Mouse (Mus musculus): ENCODE data around the gene 4933428G20Rik. TPM values are rescaled to one million over a fixed set of nuclear protein-coding genes. Genes with fewer than 3 reads are reported as not detected.

The 4933428G20Rik gene
- not detected in 2 replicates for polyA plus RNA-seq (2012; rRNA removed)

GRCm38 (mm10) chr11:97499865-97500719 lies at the start of gene 4933428G20Rik:
TSS of gene 4933428G20Rik (minus strand) at chr11:97500340.
- Histone ChIP-seq H3K4me3 (ENCODE audit: low read depth, low read length) (peak within 1 kb of the TSS; percentile 26), H3K27me3 (ENCODE audit: control insufficient read depth, insufficient read depth, low read length) (peaks cover 27% of the 10 kb centered on the region), H3K27ac (ENCODE audit: insufficient read depth, low read depth, low read length) (no peak within 1 kb of the TSS), H3K4me1 (ENCODE audit: control insufficient read depth, insufficient read depth, insufficient read length, low read length) (no peaks in the 10 kb centered on the region; the same call in 1 of the 2 replicates), H3K36me3 (ENCODE audit: control insufficient read depth, insufficient read depth, low read length) (0 out of 2 replicates have a peak, but pooled peaks cover 2% of the 10 kb centered on the region)
- no peak for TF ChIP-seq CTCF (IDR thresholded peaks at IDR 0.05; ENCODE audit: extremely low read depth, insufficient read length, insufficient replicate concordance, low read depth, low read length)
- no peak for TF ChIP-seq POLR2A (IDR thresholded peaks at IDR 0.05; ENCODE audit: low read depth, low read length)
- WGBS, result 56% methylated on average over 88 of the region's 88 CpGs

GRCm38 (mm10) chr11:97548757-97549156 lies 48.6 kb upstream of the 4933428G20Rik start:
- Histone ChIP-seq H3K27me3 (ENCODE audit: control insufficient read depth, insufficient read depth, low read length) (peaks cover 58% of the 10 kb centered on the region), H3K27ac (ENCODE audit: insufficient read depth, low read depth, low read length) (no peak overlapping the region), H3K4me3 (ENCODE audit: low read depth, low read length) (no peak overlapping the region), H3K36me3 (ENCODE audit: control insufficient read depth, insufficient read depth, low read length) (no peaks in the 10 kb centered on the region), H3K4me1 (ENCODE audit: control insufficient read depth, insufficient read depth, insufficient read length, low read length) (peaks cover 2% of the 10 kb centered on the region; the same call in 1 of the 2 replicates)
- no peak for TF ChIP-seq CTCF (IDR thresholded peaks at IDR 0.05; ENCODE audit: extremely low read depth, insufficient read length, insufficient replicate concordance, low read depth, low read length)
- TF ChIP-seq POLR2A (IDR thresholded peaks at IDR 0.05; ENCODE audit: low read depth, low read length), result no peak
- WGBS, result 51% methylated on average over 8 of the region's 8 CpGs

DNA sequence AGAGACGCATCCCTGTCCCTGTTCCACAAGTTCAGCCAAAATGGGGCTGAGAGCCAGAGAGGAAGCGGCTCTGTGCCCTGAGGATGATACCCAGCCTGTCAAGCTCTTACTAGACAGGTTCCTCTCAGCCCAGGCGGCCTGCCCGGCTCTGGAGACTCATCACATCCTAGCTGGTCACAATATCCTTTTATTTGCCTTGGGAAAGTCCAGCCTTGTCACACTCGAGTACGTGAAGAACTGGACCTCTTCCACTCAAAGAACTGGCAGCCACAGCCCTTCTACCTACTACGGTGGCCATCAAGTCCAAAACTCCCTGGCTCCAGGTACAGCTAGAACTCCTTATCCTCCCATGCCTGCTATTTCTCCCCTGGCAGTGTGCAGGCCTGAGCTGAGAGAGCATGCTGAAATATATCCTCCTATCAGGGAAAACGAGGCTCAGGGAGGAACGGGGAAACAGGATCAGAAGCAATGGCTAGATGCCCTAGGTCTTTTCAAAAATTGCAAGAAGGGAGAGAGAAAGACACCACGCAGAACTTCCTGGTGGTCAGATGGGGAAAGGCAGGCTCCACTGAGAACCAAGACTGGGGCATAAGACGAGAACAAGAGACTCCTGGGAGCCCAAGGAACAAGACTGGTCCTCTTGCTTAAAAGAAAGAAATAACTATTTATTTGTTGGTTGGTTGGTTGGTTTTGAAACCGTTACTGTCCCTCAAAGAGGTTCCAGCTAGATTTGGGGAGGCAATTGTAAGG lies 48.0 kb upstream of the 4933428G20Rik start:
- Histone ChIP-seq H3K4me1 (ENCODE audit: control insufficient read depth, insufficient read depth, insufficient read length, low read length) (peaks cover 2% of the 10 kb centered on the region; the same call in 1 of the 2 replicates), H3K27ac (ENCODE audit: insufficient read depth, low read depth, low read length) (no peak overlapping the region), H3K27me3 (ENCODE audit: control insufficient read depth, insufficient read depth, low read length) (peaks cover 62% of the 10 kb centered on the region), H3K4me3 (ENCODE audit: low read depth, low read length) (no peak overlapping the region), H3K36me3 (ENCODE audit: control insufficient read depth, insufficient read depth, low read length) (no peaks in the 10 kb centered on the region)
- 64% methylated on average over 12 of the region's 12 CpGs for WGBS
- TF ChIP-seq CTCF (IDR thresholded peaks at IDR 0.05; ENCODE audit: extremely low read depth, insufficient read length, insufficient replicate concordance, low read depth, low read length), result no peak
- TF ChIP-seq POLR2A (IDR thresholded peaks at IDR 0.05; ENCODE audit: low read depth, low read length), result no peak

GRCm38 (mm10) chr11:97546804-97547411 lies 46.8 kb upstream of the 4933428G20Rik start:
- TF ChIP-seq CTCF (IDR thresholded peaks at IDR 0.05; ENCODE audit: extremely low read depth, insufficient read length, insufficient replicate concordance, low read depth, low read length) (no peak), POLR2A (IDR thresholded peaks at IDR 0.05; ENCODE audit: low read depth, low read length) (no peak)
- H3K4me3 ChIP-seq (ENCODE audit: low read depth, low read length), result peak overlapping the region; percentile 46
- no peaks in the 10 kb centered on the region for H3K36me3 ChIP-seq (ENCODE audit: control insufficient read depth, insufficient read depth, low read length)
- H3K27me3 ChIP-seq (ENCODE audit: control insufficient read depth, insufficient read depth, low read length), result peaks cover 62% of the 10 kb centered on the region
- peaks cover 2% of the 10 kb centered on the region; the same call in 1 of the 2 replicates for H3K4me1 ChIP-seq (ENCODE audit: control insufficient read depth, insufficient read depth, insufficient read length, low read length)
- H3K27ac ChIP-seq (ENCODE audit: insufficient read depth, low read depth, low read length), result no peak overlapping the region
- WGBS, result under 1% methylated on average over 71 of the region's 73 CpGs

- peaks cover 2% of the 10 kb centered on the region; the same call in 1 of the 2 replicates for H3K4me1 ChIP-seq (ENCODE audit: control insufficient read depth, insufficient read depth, insufficient read length, low read length)
- TF ChIP-seq POLR2A (IDR thresholded peaks at IDR 0.05; ENCODE audit: low read depth, low read length) (no peak), CTCF (IDR thresholded peaks at IDR 0.05; ENCODE audit: extremely low read depth, insufficient read length, insufficient replicate concordance, low read depth, low read length) (no peak)
- H3K27ac ChIP-seq (ENCODE audit: insufficient read depth, low read depth, low read length), result no peak overlapping the region
- no peaks in the 10 kb centered on the region for H3K36me3 ChIP-seq (ENCODE audit: control insufficient read depth, insufficient read depth, low read length)
- H3K27me3 ChIP-seq (ENCODE audit: control insufficient read depth, insufficient read depth, low read length), result peaks cover 52% of the 10 kb centered on the region
- WGBS, result 12% methylated on average over 26 of the region's 26 CpGs
- H3K4me3 ChIP-seq (ENCODE audit: low read depth, low read length), result peak overlapping the region; percentile 46; the same call in 1 of the 2 replicates
These were observed 45.8 kb upstream of the 4933428G20Rik start for GRCm38 (mm10) chr11:97545808-97546560.

DNA sequence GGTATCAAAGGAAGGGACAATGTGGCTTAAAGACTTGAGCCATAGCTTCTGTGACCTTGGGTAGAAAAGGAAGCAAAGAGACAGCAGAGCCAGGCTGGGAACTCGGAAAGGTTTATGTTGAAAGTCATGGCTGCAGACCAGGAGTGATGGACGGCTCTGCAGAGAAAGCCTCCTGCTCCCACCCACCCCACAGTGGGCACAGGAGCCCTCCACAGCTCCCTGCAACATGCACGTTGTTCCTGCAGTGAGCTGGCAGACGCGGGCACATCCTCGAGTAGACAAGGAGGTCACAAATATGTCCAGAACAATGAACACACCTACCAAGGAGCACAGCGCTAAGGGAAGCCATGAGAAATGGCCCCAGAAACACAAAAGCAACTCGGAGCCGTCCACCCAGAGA lies 43.7 kb upstream of the 4933428G20Rik start:
- peaks cover 2% of the 10 kb centered on the region; the same call in 1 of the 2 replicates for H3K4me1 ChIP-seq (ENCODE audit: control insufficient read depth, insufficient read depth, insufficient read length, low read length)
- H3K4me3 ChIP-seq (ENCODE audit: low read depth, low read length), result no peak overlapping the region
- H3K27ac ChIP-seq (ENCODE audit: insufficient read depth, low read depth, low read length), result no peak overlapping the region
- peaks cover 37% of the 10 kb centered on the region for H3K27me3 ChIP-seq (ENCODE audit: control insufficient read depth, insufficient read depth, low read length)
- TF ChIP-seq POLR2A (IDR thresholded peaks at IDR 0.05; ENCODE audit: low read depth, low read length), result no peak
- TF ChIP-seq CTCF (IDR thresholded peaks at IDR 0.05; ENCODE audit: extremely low read depth, insufficient read length, insufficient replicate concordance, low read depth, low read length), result no peak
- WGBS, result 82% methylated on average over 9 of the region's 9 CpGs
- H3K36me3 ChIP-seq (ENCODE audit: control insufficient read depth, insufficient read depth, low read length), result no peaks in the 10 kb centered on the region

All from small intestine, adult 2 months (tissue).